In the genomic region with DNA sequence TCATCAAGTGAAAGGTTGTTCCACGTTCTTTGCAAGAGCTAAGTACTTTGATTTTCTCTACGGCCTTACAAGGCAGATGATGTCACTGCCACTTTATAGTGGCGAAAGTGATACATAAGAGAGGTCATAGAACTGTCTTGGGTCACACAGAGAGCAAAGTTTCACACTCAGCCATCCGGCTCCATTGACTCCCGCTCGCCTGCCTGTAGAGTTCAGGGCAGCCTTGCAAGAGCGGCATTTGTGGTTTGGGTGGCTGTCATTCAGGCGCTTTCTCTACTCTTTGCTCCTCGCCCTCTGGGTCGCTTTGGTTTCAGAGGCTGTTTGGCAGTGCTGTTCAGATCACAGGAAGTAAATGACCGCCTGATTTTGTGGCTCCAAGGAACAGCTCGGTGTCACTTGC, we compare ENCODE assay signal across 17 mouse cellular contexts. TPM values are rescaled to one million over a fixed set of nuclear protein-coding genes. Genes with fewer than 3 reads are reported as not detected.
DNase-seq lines count a peak whose midpoint lies in the region; ATAC-seq and TF ChIP-seq lines count a peak whose summit lies in the region.
"Had no signal": no experiment of that assay in that cellular context is flagged by ENCODE, and none has a peak within 500 bp of the region (broad histone marks: within the 10 kb centered on the region; RNA-seq: fewer than 3 reads in every experiment).

No protein-coding gene starts in this region.

- H3K27ac ChIP-seq in kidney, postnatal 0 days = no peak overlapping the region
- H3K27ac ChIP-seq in liver, embryonic 15.5 days (replicated peaks) = no peak overlapping the region
- peak overlapping the region; percentile 72 for H3K27ac ChIP-seq in brown adipose tissue, adult 24 weeks (replicated peaks; ENCODE audit: low read depth, low read length)
- H3K27ac ChIP-seq: forebrain, embryonic 12.5 days; hindbrain, embryonic 14.5 days; stomach, embryonic 15.5 days had no signal

- H3K4me3 ChIP-seq in kidney, postnatal 0 days (replicated peaks; ENCODE audit: low read depth, low read length) = no peak overlapping the region
- H3K4me3 ChIP-seq in liver, embryonic 15.5 days (replicated peaks) = no peak overlapping the region
- peak overlapping the region; percentile 26 for H3K4me3 ChIP-seq in brown adipose tissue, adult 24 weeks (ENCODE audit: insufficient read depth, low read depth, low read length)
- H3K4me3 ChIP-seq: forebrain, embryonic 12.5 days; stomach, embryonic 15.5 days had no signal

- H3K36me3 ChIP-seq in kidney, postnatal 0 days (ENCODE audit: insufficient read depth, low read length) = no peaks in the 10 kb centered on the region
- no peaks in the 10 kb centered on the region for H3K36me3 ChIP-seq in liver, embryonic 15.5 days (replicated peaks)
- H3K36me3 ChIP-seq: forebrain, embryonic 12.5 days; stomach, embryonic 15.5 days had no signal

- H3K27me3 ChIP-seq in kidney, postnatal 0 days (ENCODE audit: insufficient read depth, low read length) = no peaks in the 10 kb centered on the region
- peaks cover 68% of the 10 kb centered on the region for H3K27me3 ChIP-seq in liver, embryonic 15.5 days
- H3K27me3 ChIP-seq: stomach, embryonic 15.5 days had no signal

- no peak for ATAC-seq in kidney, postnatal 0 days (replicated peaks; ENCODE audit: low FRiP score, low read depth)
- ATAC-seq in liver, embryonic 15.5 days (ENCODE audit: insufficient read depth) = no peak
- ATAC-seq in monocyte, adult 5-6 weeks (replicated peaks; ENCODE audit: insufficient number of reproducible peaks, low FRiP score, low TSS enrichment, poor library complexity, severe bottlenecking) = 0 out of 2 replicates have a peak, but pooled peaks have one; percentile 14
- ATAC-seq: activated CD4-positive, CD25-positive, alpha-beta regulatory T cell, adult 4 months had no signal

- H3K9ac ChIP-seq in kidney, postnatal 0 days (ENCODE audit: low read depth, low read length) = no peak overlapping the region
- no peak overlapping the region for H3K9ac ChIP-seq in liver, embryonic 15.5 days
- H3K9ac ChIP-seq: forebrain, embryonic 12.5 days; hindbrain, embryonic 14.5 days; lung, embryonic 14.5 days; stomach, embryonic 15.5 days had no signal

- DNase-seq in kidney, postnatal 0 days (ENCODE audit: low spot score) = no peak
- DNase-seq in kidney, adult 8-10 months = no peak
- no peak for DNase-seq in liver
- DNase-seq in thymus, postnatal 36 days = no peak
- DNase-seq in frontal cortex, postnatal 25 days (ENCODE audit: low spot score in 2 of 2) = no peak
- DNase-seq: heart, adult 11 months; kidney, adult 11 months; layer of hippocampus, postnatal 36 days; lung, embryonic 14.5 days; spleen, adult 18-20 months had no signal

- H3K4me2 ChIP-seq in kidney, postnatal 0 days (ENCODE audit: low read length) = 0 out of 2 replicates have a peak overlapping the region, but pooled peaks have one; percentile 6
- H3K4me2 ChIP-seq in liver, embryonic 15.5 days = peak overlapping the region; percentile 5; the same call in 1 of the 2 replicates
- H3K4me2 ChIP-seq: forebrain, embryonic 12.5 days; lung, embryonic 14.5 days; stomach, embryonic 15.5 days had no signal

- 42% methylated on average over 12 of the region's 12 CpGs for WGBS in kidney, postnatal 0 days
- WGBS in liver, embryonic 15.5 days (ENCODE audit: insufficient replicate concordance) = 15% methylated on average over 12 of the region's 12 CpGs

- no peak for TF ChIP-seq CTCF in kidney, postnatal 0 days (IDR thresholded peaks at IDR 0.05; ENCODE audit: low read depth)

- peaks cover 2% of the 10 kb centered on the region; the same call in 1 of the 2 replicates for H3K4me1 ChIP-seq in kidney, postnatal 0 days (replicated peaks; ENCODE audit: insufficient read depth, low read length)
- H3K4me1 ChIP-seq in liver, embryonic 15.5 days (replicated peaks) = peaks cover 23% of the 10 kb centered on the region
- H3K4me1 ChIP-seq in brown adipose tissue, adult 24 weeks (ENCODE audit: control insufficient read depth, insufficient read depth, insufficient read length, low read length) = peaks cover 38% of the 10 kb centered on the region

- no peaks in the 10 kb centered on the region for H3K9me3 ChIP-seq in kidney, postnatal 0 days (replicated peaks; ENCODE audit: low read length)
- H3K9me3 ChIP-seq in liver, embryonic 15.5 days (replicated peaks) = no peaks in the 10 kb centered on the region
- H3K9me3 ChIP-seq: forebrain, embryonic 12.5 days; stomach, embryonic 15.5 days had no signal

RNA-seq across cellular contexts. Expression of gene Jdp2, which starts 4.0 kb away (rescaled TPM):
- 0.47 and 0.70 TPM in 2 replicates for polyA plus RNA-seq in kidney, postnatal 0 days (2015; fragmentation: Nextera tagmentation; extraction: Ambion mirVana)
- 0.09 and 0.10 TPM in 2 replicates for polyA plus RNA-seq in liver, embryonic 15.5 days (2015; fragmentation: Nextera tagmentation; extraction: Ambion mirVana)
- polyA plus RNA-seq in brown adipose tissue, adult 24 weeks (2012; ENCODE audit: insufficient read depth, insufficient read length, missing spikeins) = 9.9 and 11.2 TPM in 2 replicates
- 28.2 to 43.6 TPM (median 32.9 TPM) in 3 replicates for total RNA-seq in monocyte, adult 5-6 weeks (2017)
- polyA plus RNA-seq: activated CD4-positive, CD25-positive, alpha-beta regulatory T cell, adult 4 months had no signal
